Mouse (Mus musculus) stomach, postnatal 0 days (tissue): ENCODE data around the gene Phf20. TPM values are rescaled to one million over a fixed set of nuclear protein-coding genes. Genes with fewer than 3 reads are reported as not detected.
A peak's percentile ranks its signal among the peaks of the same experiment; 100 is the strongest.
"Not testable (repeated sequence)": the region's sequence is repeated elsewhere in the genome, so short reads cannot be mapped to it uniquely, and the experiment has no call there.

ENCODE experiments used
- ATAC-seq: fragments of 200-750 bp; cut with Nextera tagmentation; 2 replicates; pipeline ENCODE4 v1.8.0; 2017; ENCODE audit not compliant: low FRiP score, low TSS enrichment
- DNase-seq: peaks from one replicate; pipeline ENCODE4 v3.0.0-alpha.2; 2016; ENCODE audit warnings: low spot score
- H3K27ac ChIP-seq: fragments of 300-500 bp; sonication (generic); replicated peaks from 2 replicates; pipeline ENCODE4 v1.5.1; 2014; ENCODE audit warnings: mild to moderate bottlenecking, control low read depth
- H3K27me3 ChIP-seq: fragments of 300-500 bp; sonication (generic); 2 replicates; pipeline ENCODE4 v1.6.1; 2014; ENCODE audit warnings: low read length; ENCODE audit not compliant: control insufficient read depth, insufficient read depth
- H3K36me3 ChIP-seq: fragments of 300-500 bp; sonication (generic); 2 replicates; pipeline ENCODE4 v1.6.1; 2014; ENCODE audit warnings: low read length, mixed read lengths; ENCODE audit not compliant: control insufficient read depth, insufficient read depth
- H3K4me1 ChIP-seq: fragments of 300-500 bp; sonication (generic); replicated peaks from 2 replicates; pipeline ENCODE4 v1.6.1; 2014; ENCODE audit warnings: antibody characterized with exemption; ENCODE audit not compliant: control insufficient read depth, insufficient read depth
- H3K4me2 ChIP-seq: fragments of 300-500 bp; sonication (generic); replicated peaks from 2 replicates; pipeline ENCODE4 v1.6.1; 2014; ENCODE audit warnings: low read depth, mild to moderate bottlenecking, control low read depth, moderate library complexity
- H3K4me3 ChIP-seq: fragments of 300-500 bp; sonication (generic); 2 replicates; pipeline ENCODE4 v1.5.1; 2014; ENCODE audit warnings: low read depth, low read length, control low read depth
- H3K9ac ChIP-seq: fragments of 300-500 bp; sonication (generic); 2 replicates; pipeline ENCODE4 v1.6.1; 2014; ENCODE audit warnings: mild to moderate bottlenecking, low read length, control low read depth, mixed read lengths
- H3K9me3 ChIP-seq: fragments of 300-500 bp; sonication (generic); 2 replicates; pipeline ENCODE4 v1.6.1; 2016; ENCODE audit warnings: low read length; ENCODE audit not compliant: control insufficient read depth
- CTCF ChIP-seq: IDR thresholded peaks from 2 replicates; pipeline ENCODE4 v1.5.1; 2016; ENCODE audit warnings: antibody characterized with exemption, low read depth, mild to moderate bottlenecking, moderate library complexity
- EP300 ChIP-seq: optimal IDR thresholded peaks from 2 replicates; pipeline ENCODE3; 2016; ENCODE audit warnings: antibody characterized with exemption
- WGBS: fragments of 180-500 bp; shearing (Covaris S2); extraction: QIAGEN DNeasy Blood & Tissue Kit; methylation state at CpG from one replicate; pipeline ENCODE4 v1.1.7; 2014; 5-methylcytosine and 5-hydroxymethylcytosine counted together
- polyA plus RNA-seq: library from polyadenylated mRNA; unstranded; fragments of >200 nt; fragmentation: Nextera tagmentation; extraction: Ambion mirVana; gene quantifications from 2 replicates; pipeline ENCODE4 v1.2.1, GENCODE M21; 2015

Gene Phf20
- polyA plus RNA-seq, 1 experiment from 2014 or later = 28.4 TPM

- peaks cover 5% of the 10 kb centered on the region for H3K4me1 ChIP-seq
- TF ChIP-seq CTCF (no peak), EP300 (no peak)
- no peak for DNase-seq
- no peak overlapping the region for H3K4me2 ChIP-seq
- H3K36me3 ChIP-seq = peaks cover 5% of the 10 kb centered on the region
- no peak overlapping the region for H3K4me3 ChIP-seq
- no peak for ATAC-seq
- WGBS = 82% methylated on average over 2 of the region's 2 CpGs
- H3K9ac ChIP-seq = no peak overlapping the region
- no peaks in the 10 kb centered on the region for H3K27me3 ChIP-seq
- H3K27ac ChIP-seq = no peak overlapping the region
- H3K9me3 ChIP-seq = no peaks in the 10 kb centered on the region
Measured at GRCm38 (mm10) chr2:156181592-156181991, 14.7 kb upstream of the Phf20 start.

- H3K27ac ChIP-seq, H3K4me2 ChIP-seq, H3K9me3 ChIP-seq, H3K36me3 ChIP-seq, ATAC-seq, H3K27me3 ChIP-seq, H3K4me3 ChIP-seq, H3K4me1 ChIP-seq, H3K9ac ChIP-seq, DNase-seq: not testable (repeated sequence)
- 56% methylated on average over 7 of the region's 7 CpGs for WGBS
Measured at GRCm38 (mm10) chr2:156189241-156189640, 7.0 kb upstream of the Phf20 start.

- Histone ChIP-seq H3K4me3 (no peak overlapping the region), H3K27ac (no peak overlapping the region), H3K9ac (no peak overlapping the region), H3K4me1 (no peaks in the 10 kb centered on the region), H3K27me3 (no peaks in the 10 kb centered on the region), H3K36me3 (no peaks in the 10 kb centered on the region), H3K9me3 (no peaks in the 10 kb centered on the region), H3K4me2 (no peak overlapping the region)
- ATAC-seq (no peak), DNase-seq (no peak)
- no peak for TF ChIP-seq EP300
- no peak for TF ChIP-seq CTCF
- WGBS = 79% methylated on average over 14 of the region's 14 CpGs
Measured at GRCm38 (mm10) chr2:156190004-156190896, 6.0 kb upstream of the Phf20 start.

GRCm38 (mm10) chr2:156191540-156191939 is 4.7 kb upstream of the Phf20 start:
- peak; percentile 36 for TF ChIP-seq CTCF
- TF ChIP-seq EP300 = no peak
- Histone ChIP-seq H3K9ac (no peak overlapping the region), H3K4me2 (no peak overlapping the region), H3K4me3 (no peak overlapping the region), H3K27me3 (no peaks in the 10 kb centered on the region), H3K36me3 (no peaks in the 10 kb centered on the region), H3K27ac (no peak overlapping the region), H3K4me1 (no peaks in the 10 kb centered on the region), H3K9me3 (no peaks in the 10 kb centered on the region)
- WGBS = 91% methylated on average over 2 of the region's 2 CpGs
- DNase-seq (no peak), ATAC-seq (no peak)

- 83% methylated on average over 2 of the region's 2 CpGs for WGBS
- TF ChIP-seq EP300 (no peak), CTCF (no peak)
- DNase-seq (no peak), ATAC-seq (no peak)
- Histone ChIP-seq H3K9me3 (no peaks in the 10 kb centered on the region), H3K9ac (no peak overlapping the region), H3K36me3 (no peaks in the 10 kb centered on the region), H3K4me3 (no peak overlapping the region), H3K4me1 (no peaks in the 10 kb centered on the region), H3K27me3 (no peaks in the 10 kb centered on the region), H3K4me2 (no peak overlapping the region), H3K27ac (no peak overlapping the region)
Measured at GRCm38 (mm10) chr2:156192068-156192467, 4.2 kb upstream of the Phf20 start.

- ATAC-seq = no peak
- Histone ChIP-seq H3K27me3 (no peaks in the 10 kb centered on the region), H3K9ac (no peak overlapping the region), H3K4me2 (no peak overlapping the region), H3K36me3 (no peaks in the 10 kb centered on the region), H3K4me1 (no peaks in the 10 kb centered on the region), H3K9me3 (no peaks in the 10 kb centered on the region), H3K27ac (no peak overlapping the region), H3K4me3 (no peak overlapping the region)
- 79% methylated on average over 3 of the region's 3 CpGs for WGBS
- DNase-seq = no peak
- TF ChIP-seq CTCF (no peak), EP300 (no peak)
Measured at GRCm38 (mm10) chr2:156193066-156193862, 3.0 kb upstream of the Phf20 start.
